Mouse (Mus musculus): ENCODE measurements at regions not wholly inside any gene's neighbourhood (a gene's known extent, or its start where the extent isn't known, plus 50 kb on each side); places are given as distances from the start of the nearest gene placed in this dataset.

GRCm38 (mm10) chr6:51183576-51184420, 248.7 kb upstream of the Nfe2l3 start:
- no peaks in the 10 kb centered on the region for H3K4me1 ChIP-seq (ENCODE audit: control insufficient read depth, insufficient read depth, insufficient read length, low read length)
- no peak overlapping the region for H3K27ac ChIP-seq (replicated peaks; ENCODE audit: low read depth, low read length)
- no peak overlapping the region for H3K4me3 ChIP-seq (ENCODE audit: insufficient read depth, low read depth, low read length)

GRCm38 (mm10) chr6:51184500-51184899, 248.0 kb upstream of the Nfe2l3 start:
- Histone ChIP-seq H3K27ac (replicated peaks; ENCODE audit: low read depth, low read length) (no peak overlapping the region), H3K4me1 (ENCODE audit: control insufficient read depth, insufficient read depth, insufficient read length, low read length) (no peaks in the 10 kb centered on the region)

GRCm38 (mm10) chr6:51185201-51185600, 247.3 kb upstream of the Nfe2l3 start:
- no peak overlapping the region for H3K4me3 ChIP-seq (ENCODE audit: insufficient read depth, low read depth, low read length)

More at GRCm38 (mm10) chr6:51184500-51184899, 248.0 kb upstream of the Nfe2l3 start:
- H3K4me3 ChIP-seq (ENCODE audit: insufficient read depth, low read depth, low read length): no peak overlapping the region

GRCm38 (mm10) chr6:51189173-51189572, 243.3 kb upstream of the Nfe2l3 start:
- no peak overlapping the region for H3K27ac ChIP-seq (replicated peaks; ENCODE audit: low read depth, low read length)
- H3K4me3 ChIP-seq (ENCODE audit: insufficient read depth, low read depth, low read length): no peak overlapping the region
- no peaks in the 10 kb centered on the region for H3K4me1 ChIP-seq (ENCODE audit: control insufficient read depth, insufficient read depth, insufficient read length, low read length)

More at GRCm38 (mm10) chr6:51185201-51185600, 247.3 kb upstream of the Nfe2l3 start:
- H3K4me1 ChIP-seq (ENCODE audit: control insufficient read depth, insufficient read depth, insufficient read length, low read length): no peaks in the 10 kb centered on the region
- H3K27ac ChIP-seq (replicated peaks; ENCODE audit: low read depth, low read length): no peak overlapping the region

- Histone ChIP-seq H3K4me3 (ENCODE audit: insufficient read depth, low read depth, low read length) (no peak overlapping the region), H3K27ac (replicated peaks; ENCODE audit: low read depth, low read length) (no peak overlapping the region), H3K4me1 (ENCODE audit: control insufficient read depth, insufficient read depth, insufficient read length, low read length) (no peaks in the 10 kb centered on the region)
Observed at GRCm38 (mm10) chr6:51192826-51193225, 239.6 kb upstream of the Nfe2l3 start.

GRCm38 (mm10) chr6:51193356-51193755, 239.1 kb upstream of the Nfe2l3 start:
- Histone ChIP-seq H3K4me3 (ENCODE audit: insufficient read depth, low read depth, low read length) (no peak overlapping the region), H3K27ac (replicated peaks; ENCODE audit: low read depth, low read length) (no peak overlapping the region), H3K4me1 (ENCODE audit: control insufficient read depth, insufficient read depth, insufficient read length, low read length) (no peaks in the 10 kb centered on the region)

- H3K4me3 ChIP-seq (ENCODE audit: insufficient read depth, low read depth, low read length): no peak overlapping the region
- no peak overlapping the region for H3K27ac ChIP-seq (replicated peaks; ENCODE audit: low read depth, low read length)
- H3K4me1 ChIP-seq (ENCODE audit: control insufficient read depth, insufficient read depth, insufficient read length, low read length): no peaks in the 10 kb centered on the region
Observed at GRCm38 (mm10) chr6:51196391-51196790, 236.1 kb upstream of the Nfe2l3 start.

- H3K4me1 ChIP-seq (ENCODE audit: control insufficient read depth, insufficient read depth, insufficient read length, low read length): no peaks in the 10 kb centered on the region
- no peak overlapping the region for H3K4me3 ChIP-seq (ENCODE audit: insufficient read depth, low read depth, low read length)
- H3K27ac ChIP-seq (replicated peaks; ENCODE audit: low read depth, low read length): no peak overlapping the region
Observed at GRCm38 (mm10) chr6:51197000-51197774, 235.3 kb upstream of the Nfe2l3 start.

- Histone ChIP-seq H3K27ac (replicated peaks; ENCODE audit: low read depth, low read length) (no peak overlapping the region), H3K4me3 (ENCODE audit: insufficient read depth, low read depth, low read length) (no peak overlapping the region)
Observed at GRCm38 (mm10) chr6:51200207-51200606, 232.3 kb upstream of the Nfe2l3 start.

GRCm38 (mm10) chr6:51200837-51201236, 231.6 kb upstream of the Nfe2l3 start:
- H3K4me3 ChIP-seq (ENCODE audit: insufficient read depth, low read depth, low read length): no peak overlapping the region
- no peak overlapping the region for H3K27ac ChIP-seq (replicated peaks; ENCODE audit: low read depth, low read length)
- H3K4me1 ChIP-seq (ENCODE audit: control insufficient read depth, insufficient read depth, insufficient read length, low read length): no peaks in the 10 kb centered on the region

More at GRCm38 (mm10) chr6:51200207-51200606, 232.3 kb upstream of the Nfe2l3 start:
- no peaks in the 10 kb centered on the region for H3K4me1 ChIP-seq (ENCODE audit: control insufficient read depth, insufficient read depth, insufficient read length, low read length)

GRCm38 (mm10) chr6:51204306-51204705, 228.2 kb upstream of the Nfe2l3 start:
- H3K4me3 ChIP-seq (ENCODE audit: insufficient read depth, low read depth, low read length): no peak overlapping the region
- H3K4me1 ChIP-seq (ENCODE audit: control insufficient read depth, insufficient read depth, insufficient read length, low read length): no peaks in the 10 kb centered on the region
- H3K27ac ChIP-seq (replicated peaks; ENCODE audit: low read depth, low read length): no peak overlapping the region

GRCm38 (mm10) chr6:51205411-51205810, 227.1 kb upstream of the Nfe2l3 start:
- no peaks in the 10 kb centered on the region for H3K4me1 ChIP-seq (ENCODE audit: control insufficient read depth, insufficient read depth, insufficient read length, low read length)
- H3K4me3 ChIP-seq (ENCODE audit: insufficient read depth, low read depth, low read length): no peak overlapping the region
- no peak overlapping the region for H3K27ac ChIP-seq (replicated peaks; ENCODE audit: low read depth, low read length)

GRCm38 (mm10) chr6:51206712-51207505, 225.6 kb upstream of the Nfe2l3 start:
- Histone ChIP-seq H3K27ac (replicated peaks; ENCODE audit: low read depth, low read length) (no peak overlapping the region), H3K4me1 (ENCODE audit: control insufficient read depth, insufficient read depth, insufficient read length, low read length) (no peaks in the 10 kb centered on the region), H3K4me3 (ENCODE audit: insufficient read depth, low read depth, low read length) (no peak overlapping the region)

- no peak overlapping the region for H3K4me3 ChIP-seq (ENCODE audit: insufficient read depth, low read depth, low read length)
- H3K4me1 ChIP-seq (ENCODE audit: control insufficient read depth, insufficient read depth, insufficient read length, low read length): no peaks in the 10 kb centered on the region
- H3K27ac ChIP-seq (replicated peaks; ENCODE audit: low read depth, low read length): no peak overlapping the region
Observed at GRCm38 (mm10) chr6:51207587-51208361, 224.7 kb upstream of the Nfe2l3 start.

Data from brown adipose tissue, adult 24 weeks (tissue).